ENCODE assay signal across 8 mouse cellular contexts in genomic region chr9:48723511-48724304, GRCm38 (mm10).
DNase-seq lines count a peak whose midpoint lies in the region; ATAC-seq and TF ChIP-seq lines count a peak whose summit lies in the region.
"Had no signal": no experiment of that assay in that cellular context is flagged by ENCODE, and none has a peak within 500 bp of the region (broad histone marks: within the 10 kb centered on the region; RNA-seq: fewer than 3 reads in every experiment).

No protein-coding gene starts in this region.

- peak; percentile 76 for ATAC-seq in liver, embryonic 14.5 days (ENCODE audit: insufficient read depth)
- no peak for ATAC-seq in granulocyte monocyte progenitor cell, adult 5-6 weeks (replicated peaks; ENCODE audit: poor library complexity, severe bottlenecking)

- no peak for TF ChIP-seq CTCF in liver, embryonic 14.5 days (IDR thresholded peaks at IDR 0.05; ENCODE audit: low read depth)

- 0 out of 2 replicates have a peak, but pooled peaks have one; percentile 23 for TF ChIP-seq EP300 in liver, embryonic 14.5 days (IDR thresholded peaks at IDR 0.05; ENCODE audit: low read depth)

- H3K4me3 ChIP-seq in liver, embryonic 14.5 days (ENCODE audit: insufficient read depth in 1 of 2, low read depth in 2 of 2, low read length in 2 of 2) = no peak overlapping the region

- no peak overlapping the region for H3K27ac ChIP-seq in liver, embryonic 14.5 days
- H3K27ac ChIP-seq: macrophage had no signal

- H3K4me2 ChIP-seq in liver, embryonic 14.5 days (ENCODE audit: low read depth) = peak overlapping the region; percentile 8; the same call in 1 of the 2 replicates

- intact Hi-C loops in gastrocnemius, postnatal 14 days (cut with DNase I; ENCODE audit: low total_unique reads) = no loop called here

- H3K27me3 ChIP-seq in liver, embryonic 14.5 days (ENCODE audit: control insufficient read depth, insufficient read depth, low read length) = no peaks in the 10 kb centered on the region

- peak; percentile 59 to 86 for DNase-seq in urinary bladder, postnatal 36 days (ENCODE audit: low spot score in 2 of 2)
- no peak for DNase-seq in urinary bladder, adult 2 months (ENCODE audit: low spot score)
- DNase-seq in gastrocnemius, postnatal 14 days = peak; percentile 60
- DNase-seq in kidney, adult 9 months = peak; percentile 88
- DNase-seq in liver, embryonic 14.5 days (ENCODE audit: low read depth in 3 of 3, low spot score in 3 of 3) = peak in 1 of 3 experiments; percentile 36
- DNase-seq in right cerebral cortex, postnatal 25 days = peak; percentile 54

- H3K4me1 ChIP-seq in liver, embryonic 14.5 days (replicated peaks; ENCODE audit: control insufficient read depth in 2 of 2, insufficient read depth in 2 of 2, low read length in 1 of 2) = peaks cover 2 to 14% of the 10 kb centered on the region in 2 experiments; a peak in 3 of 4 replicates

- no peaks in the 10 kb centered on the region for H3K36me3 ChIP-seq in liver, embryonic 14.5 days (replicated peaks; ENCODE audit: control insufficient read depth, insufficient read depth, low read depth)

- no peak overlapping the region; the same call in 1 of the 2 replicates for H3K9ac ChIP-seq in liver, embryonic 14.5 days (replicated peaks)

- WGBS in liver, embryonic 14.5 days (ENCODE audit: insufficient replicate concordance) = 7% methylated on average over 10 of the region's 10 CpGs

- no peaks in the 10 kb centered on the region for H3K9me3 ChIP-seq in liver, embryonic 14.5 days (ENCODE audit: control insufficient read depth, low read length)
